Mouse (Mus musculus) heart, adult 2 months (tissue): ENCODE measurements at regions not wholly inside any gene's neighbourhood (a gene's known extent, or its start where the extent isn't known, plus 50 kb on each side); places are given as distances from the start of the nearest gene placed in this dataset.

Experiments used
- DNase-seq, 2 experiments: peaks; one replicate each; pipeline ENCODE4 v3.0.0; 2021
- H3K27ac ChIP-seq: fragments of 200-600 bp; 2 replicates; pipeline ENCODE4 v1.8.1; 2022
- H3K27me3 ChIP-seq: fragments of 200-500 bp; 2 replicates; pipeline ENCODE4 v1.6.1; 2012; ENCODE audit warnings: mild to moderate bottlenecking, low read length, inconsistent platforms, mixed read lengths; ENCODE audit not compliant: control insufficient read depth, insufficient read depth
- H3K36me3 ChIP-seq: fragments of 200-500 bp; 2 replicates; pipeline ENCODE4 v1.6.1; 2012; ENCODE audit warnings: low read length, inconsistent platforms; ENCODE audit not compliant: control insufficient read depth, insufficient read depth
- H3K4me1 ChIP-seq: fragments of 200-500 bp; 2 replicates; pipeline ENCODE4 v1.6.1; 2011; ENCODE audit warnings: low read length; ENCODE audit not compliant: control insufficient read depth, insufficient read depth
- H3K4me3 ChIP-seq: fragments of 200-600 bp; 2 replicates; pipeline ENCODE4 v1.8.1; 2022
- H3K79me2 ChIP-seq: fragments of 200-500 bp; replicated peaks from 2 replicates; pipeline ENCODE4 v1.6.1; 2012; ENCODE audit warnings: mild to moderate bottlenecking, inconsistent platforms, low read length, moderate library complexity, mixed read lengths; ENCODE audit not compliant: control insufficient read depth, insufficient read depth
- H3K9ac ChIP-seq: fragments of 200-500 bp; 2 replicates; pipeline ENCODE4 v1.6.1; 2012; ENCODE audit warnings: low read depth, mild to moderate bottlenecking, control low read depth, inconsistent platforms, low read length, mixed read lengths
- CTCF ChIP-seq: fragments of 200-600 bp; IDR thresholded peaks from 2 replicates; pipeline ENCODE4 v1.8.1; 2022; ENCODE audit warnings: antibody characterized with exemption, mild to moderate bottlenecking, moderate library complexity
- EP300 ChIP-seq: fragments of 200-500 bp; IDR thresholded peaks from 2 replicates; pipeline ENCODE4 v1.6.1; 2011; ENCODE audit warnings: low read depth, low read length, control low read depth; ENCODE audit not compliant: insufficient read depth
- POLR2A ChIP-seq: fragments of 200-500 bp; IDR thresholded peaks from 2 replicates; pipeline ENCODE4 v1.6.1; 2011; ENCODE audit warnings: mild to moderate bottlenecking, low read depth, low read length, control low read depth; ENCODE audit not compliant: insufficient read depth
- WGBS: fragments of 180-500 bp; shearing (Covaris S2); methylation state at CpG from one replicate; pipeline ENCODE4 v1.1.7; 2018; 5-methylcytosine and 5-hydroxymethylcytosine counted together
- intact Hi-C: fragments of 180-260 bp; cut with DNase I; formaldehyde crosslinking; loops from one replicate; pipeline ENCODE4 v1.15.1; 2025

DNA sequence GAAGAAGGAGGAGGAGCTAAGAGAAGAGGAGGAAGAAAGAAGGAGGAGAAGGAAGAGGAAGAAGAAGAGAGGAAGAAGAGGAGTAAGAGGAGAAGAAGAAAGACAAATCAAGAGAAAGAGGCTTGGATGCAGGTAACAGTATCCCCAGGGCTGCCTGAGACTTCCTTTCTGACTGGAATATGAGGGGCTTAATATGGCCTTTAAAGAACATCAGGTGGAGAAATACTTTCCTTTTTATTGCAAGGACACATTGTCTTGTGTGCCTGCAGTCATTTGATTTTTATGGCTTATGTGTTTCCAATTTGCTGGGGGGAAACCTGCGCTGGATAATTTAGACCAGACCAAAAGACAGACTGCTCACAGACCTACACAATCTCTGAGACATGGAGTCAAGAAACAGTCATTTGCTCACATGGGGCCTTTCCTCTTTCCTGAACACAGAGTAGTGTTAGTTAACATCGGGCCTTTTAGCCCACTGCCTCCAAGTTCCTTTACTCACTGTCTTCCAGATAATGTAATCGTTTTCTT is 308.8 kb upstream of the Tbc1d5 start:
- TF ChIP-seq POLR2A (no peak), CTCF (no peak), EP300 (no peak)
- intact Hi-C loops = no loop called here
- 82% methylated on average over 3 of the region's 3 CpGs for WGBS

DNA sequence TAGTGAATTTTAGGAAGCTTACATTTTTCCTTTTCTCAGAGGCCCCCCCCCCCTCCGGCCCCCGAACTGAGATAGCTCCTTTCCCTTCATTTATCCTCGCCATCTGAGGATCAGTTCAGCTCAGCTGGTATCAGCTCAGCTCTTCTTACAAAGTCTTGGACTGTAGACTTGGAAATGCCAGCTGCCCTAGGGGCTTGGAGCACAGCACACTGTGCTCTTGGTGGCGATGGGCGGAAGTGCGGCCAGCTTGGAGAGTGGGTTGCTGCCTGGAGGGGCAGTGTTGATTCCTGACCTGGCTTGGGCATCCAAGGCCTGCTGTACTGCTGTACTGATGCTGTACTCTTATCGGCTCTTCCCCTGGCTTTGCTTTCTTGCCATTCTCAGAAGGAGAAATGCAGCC is 298.7 kb upstream of the Tbc1d5 start:
- DNase-seq = peak; percentile 6 to 17
- Histone ChIP-seq H3K27ac (peak overlapping the region; percentile 54), H3K9ac (0 out of 2 replicates have a peak overlapping the region, but pooled peaks have one; percentile 24), H3K79me2 (no peaks in the 10 kb centered on the region), H3K4me3 (no peak overlapping the region), H3K36me3 (no peaks in the 10 kb centered on the region), H3K4me1 (peaks cover 2% of the 10 kb centered on the region), H3K27me3 (no peaks in the 10 kb centered on the region)
- WGBS = 54% methylated on average over 7 of the region's 7 CpGs
- intact Hi-C loops = no loop called here
- TF ChIP-seq POLR2A (no peak), CTCF (peak; percentile 39)

More for the DNA sequence above, 308.8 kb upstream of the Tbc1d5 start:
- H3K4me3 ChIP-seq = no peak overlapping the region
- no peaks in the 10 kb centered on the region for H3K27me3 ChIP-seq
- H3K27ac ChIP-seq = no peak overlapping the region
- no peaks in the 10 kb centered on the region for H3K79me2 ChIP-seq
- DNase-seq = no peak
- H3K36me3 ChIP-seq = no peaks in the 10 kb centered on the region
- no peaks in the 10 kb centered on the region for H3K4me1 ChIP-seq
- H3K9ac ChIP-seq = no peak overlapping the region

DNA sequence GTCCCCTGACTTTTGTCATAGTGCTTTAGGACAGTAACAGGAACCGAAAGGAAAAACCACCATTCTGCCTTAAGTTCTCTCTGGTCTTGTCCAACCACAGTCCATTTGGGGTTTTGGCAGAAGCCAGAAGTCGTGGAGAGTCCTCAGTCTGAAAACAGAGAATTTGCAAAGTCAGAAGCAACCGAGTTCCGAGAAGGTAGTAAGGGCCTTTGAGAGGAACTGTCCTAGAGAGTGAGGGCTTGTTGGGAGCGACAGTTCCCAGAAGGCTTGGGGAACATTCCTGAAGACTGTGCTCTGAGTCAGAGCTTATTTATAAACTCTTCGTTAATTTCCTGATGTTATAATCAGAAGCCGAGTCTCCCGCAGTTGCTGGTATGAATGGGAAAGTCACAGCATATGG is 298.3 kb upstream of the Tbc1d5 start:
- Histone ChIP-seq H3K79me2 (no peaks in the 10 kb centered on the region), H3K27ac (peak overlapping the region; percentile 26; the same call in 1 of the 2 replicates), H3K27me3 (no peaks in the 10 kb centered on the region), H3K36me3 (no peaks in the 10 kb centered on the region), H3K4me3 (no peak overlapping the region), H3K9ac (no peak overlapping the region), H3K4me1 (peaks cover 2% of the 10 kb centered on the region)
- TF ChIP-seq CTCF (no peak), POLR2A (no peak), EP300 (no peak)
- 38% methylated on average over 8 of the region's 8 CpGs for WGBS
- intact Hi-C loops = no loop called here
- peak in 1 of 2 experiments; percentile 19 for DNase-seq

DNA sequence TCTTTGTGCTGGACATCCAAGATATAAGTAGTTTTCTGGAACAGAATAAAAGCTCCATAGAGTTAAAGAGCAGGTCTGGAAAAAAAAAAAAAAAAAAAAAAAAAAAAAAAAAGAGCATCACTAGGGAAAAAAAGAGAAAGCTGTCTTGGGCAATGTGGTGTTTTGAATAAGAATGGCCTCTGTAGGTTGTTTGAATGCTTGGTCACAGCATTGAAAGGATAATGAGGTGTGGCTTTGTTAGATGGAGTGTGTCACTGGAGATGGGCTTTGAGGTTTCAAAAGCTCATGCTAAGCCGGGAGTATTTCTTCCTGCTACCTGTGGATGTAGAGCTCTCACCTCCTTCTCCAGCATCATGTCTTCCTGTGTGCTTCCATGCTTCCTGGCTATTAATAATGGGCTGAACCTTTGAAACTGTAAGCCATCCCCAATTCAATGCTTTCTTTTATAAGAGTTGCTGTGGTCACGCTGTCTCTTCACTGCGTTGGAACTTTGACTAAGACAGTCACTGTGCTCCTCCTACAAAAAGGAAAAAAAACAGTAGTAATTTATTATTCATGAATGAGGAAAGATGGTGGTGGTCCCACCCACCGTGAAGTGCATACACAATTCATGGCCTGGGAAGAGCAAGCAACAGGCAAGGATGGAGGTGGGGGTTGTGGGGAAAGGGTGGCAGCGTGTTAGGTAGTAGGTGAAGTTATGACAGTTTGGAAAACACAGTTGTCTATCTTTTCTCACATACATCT is 283.2 kb upstream of the Tbc1d5 start:
- no peaks in the 10 kb centered on the region for H3K79me2 ChIP-seq
- TF ChIP-seq EP300 = no peak
- no peak for TF ChIP-seq CTCF
- no peak for TF ChIP-seq POLR2A
- no peaks in the 10 kb centered on the region for H3K4me1 ChIP-seq
- WGBS = 63% methylated on average over 5 of the region's 5 CpGs
- no peak overlapping the region for H3K4me3 ChIP-seq
- H3K27ac ChIP-seq = no peak overlapping the region
- no peak for DNase-seq
- no peaks in the 10 kb centered on the region for H3K27me3 ChIP-seq
- intact Hi-C loops = no loop called here
- H3K36me3 ChIP-seq = no peaks in the 10 kb centered on the region
- no peak overlapping the region for H3K9ac ChIP-seq

DNA sequence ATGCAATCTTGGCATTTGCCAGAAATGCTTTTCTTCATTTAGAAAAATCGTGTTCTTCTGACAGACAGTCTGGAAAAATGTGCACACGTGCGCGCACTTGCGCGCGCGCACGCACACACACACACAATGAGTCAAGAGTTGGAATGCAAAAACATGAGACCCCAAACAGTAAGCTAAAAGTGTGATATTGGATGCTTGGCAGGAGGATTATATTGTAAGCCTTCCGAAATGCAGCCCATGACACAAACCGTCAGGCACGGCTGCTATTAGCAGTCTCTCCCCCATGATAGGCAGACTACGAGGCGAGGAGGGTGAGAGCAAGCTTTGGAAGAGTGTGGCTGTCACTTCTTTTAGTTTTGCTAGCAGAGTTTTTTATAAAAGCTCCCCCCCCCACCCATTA is 282.1 kb upstream of the Tbc1d5 start:
- intact Hi-C loops = no loop called here
- 56% methylated on average over 14 of the region's 14 CpGs for WGBS
- no peak overlapping the region for H3K9ac ChIP-seq
- no peaks in the 10 kb centered on the region for H3K4me1 ChIP-seq
- no peak overlapping the region for H3K4me3 ChIP-seq
- no peaks in the 10 kb centered on the region for H3K36me3 ChIP-seq
- H3K27me3 ChIP-seq = no peaks in the 10 kb centered on the region
- H3K79me2 ChIP-seq = no peaks in the 10 kb centered on the region
- TF ChIP-seq POLR2A (no peak), CTCF (no peak), EP300 (no peak)
- DNase-seq = no peak
- no peak overlapping the region for H3K27ac ChIP-seq

DNA sequence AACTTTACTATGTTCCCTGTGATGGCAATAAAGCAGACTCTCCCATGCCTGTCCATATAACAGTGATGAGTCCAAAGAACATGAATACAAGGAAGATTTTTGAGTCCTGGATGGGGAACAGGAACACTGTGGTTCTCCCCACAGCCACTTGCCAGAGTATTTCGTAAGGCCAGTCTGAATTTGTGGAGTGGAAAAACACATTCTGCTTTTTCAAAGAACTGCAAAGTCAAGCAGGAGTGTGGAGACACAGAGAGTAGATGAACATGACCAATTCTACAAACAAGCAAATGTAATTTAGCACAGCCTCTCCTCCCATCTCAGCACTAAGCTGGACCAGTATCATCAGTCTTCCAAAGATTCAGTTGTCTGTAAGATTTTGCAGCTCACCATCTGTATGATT is 280.0 kb upstream of the Tbc1d5 start:
- DNase-seq = no peak
- Histone ChIP-seq H3K79me2 (no peaks in the 10 kb centered on the region), H3K27ac (no peak overlapping the region), H3K9ac (no peak overlapping the region), H3K27me3 (no peaks in the 10 kb centered on the region), H3K36me3 (no peaks in the 10 kb centered on the region), H3K4me3 (no peak overlapping the region), H3K4me1 (no peaks in the 10 kb centered on the region)
- intact Hi-C loops = no loop called here
- no peak for TF ChIP-seq EP300
- no peak for TF ChIP-seq POLR2A
- TF ChIP-seq CTCF = no peak
- WGBS = 59% methylated on average over 1 of the region's 1 CpGs
